Mouse (Mus musculus) CH12F3 (cell line): ENCODE results near the gene Egfl8.

Source experiments
- in situ Hi-C: fragments of 300-500 bp; cut with MboI; formaldehyde crosslinking; loops from 2 replicates; pipeline ENCODE4 v1.14.3; 2020; ENCODE audit warnings: low sequenced_read_pairs

Egfl8 gene

DNA sequence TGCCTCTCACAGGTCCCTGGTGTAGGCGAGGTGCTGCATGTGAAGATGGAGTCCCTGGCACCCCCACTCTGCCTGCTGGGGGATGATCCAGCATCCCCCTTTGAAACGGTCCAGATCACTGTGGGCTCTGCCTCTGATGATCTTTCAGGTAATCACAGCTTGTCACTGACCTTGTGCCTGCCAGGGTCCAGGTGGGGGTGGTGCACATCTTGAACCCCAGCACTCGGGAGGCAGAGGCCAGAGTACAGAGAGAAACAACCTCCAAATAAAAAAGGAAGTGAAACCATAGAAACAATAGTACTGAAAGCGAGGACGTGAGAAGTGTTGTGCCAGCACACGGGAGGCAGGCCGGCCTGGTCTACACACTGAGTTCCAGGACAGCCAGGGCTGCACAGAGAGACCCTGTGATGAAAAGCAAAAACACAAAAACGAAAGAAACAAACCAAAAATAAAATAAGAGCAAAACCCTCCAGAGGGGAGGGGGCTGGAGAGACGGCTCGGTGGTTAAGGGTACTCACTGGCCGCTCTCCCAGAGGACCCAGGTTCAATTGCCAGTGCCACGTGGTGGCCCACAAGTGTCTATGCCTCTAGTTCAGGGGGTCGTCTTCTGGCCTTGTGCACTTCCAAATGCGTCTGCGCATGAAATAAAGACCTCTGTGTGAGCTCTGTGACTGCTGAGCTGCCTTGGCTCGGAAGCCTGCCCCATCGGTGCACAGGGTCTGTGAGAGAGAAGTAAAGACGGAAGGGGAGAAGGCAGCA, 33.5 kb upstream of the Egfl8 start:
- in situ Hi-C loops = no loop called here

DNA sequence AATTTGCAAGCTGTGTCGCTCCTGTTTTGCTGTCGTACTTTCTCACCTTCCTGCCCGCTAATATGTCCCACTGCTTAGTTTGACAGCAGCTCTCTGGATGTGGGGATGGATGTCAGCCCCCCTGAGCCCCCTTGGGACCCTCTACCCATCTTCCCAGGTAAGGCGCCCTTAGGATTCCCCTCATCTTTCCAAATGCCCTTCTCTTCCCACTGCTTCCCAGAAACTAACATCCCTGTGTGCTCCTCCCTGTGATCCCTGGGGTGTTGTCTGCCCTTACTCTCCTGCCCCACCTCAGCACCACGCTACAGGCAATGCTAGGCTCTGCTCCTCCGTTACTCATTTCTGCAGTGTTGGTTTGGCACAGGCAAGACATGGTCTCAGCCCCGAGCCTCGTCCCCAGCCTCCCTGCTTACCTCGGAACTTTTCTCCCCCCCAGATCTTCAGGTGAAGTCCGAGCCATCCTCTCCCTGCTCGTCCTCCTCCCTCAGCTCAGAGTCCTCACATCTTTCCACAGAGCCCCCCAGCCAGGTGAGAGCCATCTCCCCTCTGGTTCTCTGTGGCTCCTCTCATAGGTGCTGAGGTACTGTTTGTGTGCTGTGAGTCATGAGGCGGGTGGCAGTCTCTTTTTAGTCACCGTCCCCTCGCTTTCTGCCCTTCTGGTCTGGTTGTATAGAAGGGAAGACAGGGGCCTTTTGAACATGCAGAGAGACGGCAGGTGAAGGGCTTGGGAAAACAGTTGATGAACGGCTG, 32.5 kb upstream of the Egfl8 start:
- in situ Hi-C loops = no loop called here

DNA sequence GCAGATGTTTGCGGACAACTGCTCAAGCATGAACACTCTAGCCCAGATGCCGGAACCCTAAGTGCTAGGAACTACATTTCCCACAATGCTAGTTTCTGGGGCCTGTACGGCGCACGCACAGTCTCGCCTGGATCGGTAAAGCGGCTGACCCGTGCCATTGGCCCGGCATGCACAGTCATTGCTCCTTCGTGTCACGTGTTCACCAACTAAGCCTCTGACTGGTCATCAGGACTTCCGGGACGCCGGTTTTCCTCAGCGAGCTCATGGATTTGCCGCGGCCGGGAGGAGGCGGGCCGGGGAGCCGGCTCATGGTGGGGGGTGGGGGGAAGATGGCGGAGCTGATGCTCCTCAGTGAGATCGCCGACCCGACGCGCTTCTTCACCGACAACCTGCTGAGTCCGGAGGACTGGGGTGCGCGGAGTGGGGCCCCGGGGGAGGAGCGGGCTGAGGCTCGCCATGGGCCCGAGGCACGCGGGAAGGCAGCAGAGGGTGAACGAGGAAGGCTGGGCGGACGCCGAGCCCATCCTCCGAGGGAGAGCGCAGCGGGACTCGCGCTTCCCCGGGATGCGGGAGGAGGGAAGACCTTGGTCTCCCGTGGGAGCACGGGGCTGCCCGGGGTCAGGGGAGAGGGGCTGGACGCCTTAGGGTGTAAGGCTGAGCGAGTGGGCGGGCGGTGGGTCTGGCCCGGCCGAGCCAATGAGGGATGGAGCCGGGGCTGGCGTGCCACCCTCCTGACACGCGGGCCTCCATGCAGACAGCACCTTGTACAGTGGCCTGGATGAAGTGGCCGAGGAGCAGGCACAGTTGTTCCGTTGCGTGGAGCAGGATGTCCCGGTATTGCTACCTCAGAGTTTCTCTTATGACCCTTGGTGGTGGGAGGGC, 31.4 kb upstream of the Egfl8 start, which contains the start of gene Atf6b:
Gene Atf6b (plus strand): TSS at position 241 of the 882 bp plus-strand sequence.
- in situ Hi-C loops = no loop called here

DNA sequence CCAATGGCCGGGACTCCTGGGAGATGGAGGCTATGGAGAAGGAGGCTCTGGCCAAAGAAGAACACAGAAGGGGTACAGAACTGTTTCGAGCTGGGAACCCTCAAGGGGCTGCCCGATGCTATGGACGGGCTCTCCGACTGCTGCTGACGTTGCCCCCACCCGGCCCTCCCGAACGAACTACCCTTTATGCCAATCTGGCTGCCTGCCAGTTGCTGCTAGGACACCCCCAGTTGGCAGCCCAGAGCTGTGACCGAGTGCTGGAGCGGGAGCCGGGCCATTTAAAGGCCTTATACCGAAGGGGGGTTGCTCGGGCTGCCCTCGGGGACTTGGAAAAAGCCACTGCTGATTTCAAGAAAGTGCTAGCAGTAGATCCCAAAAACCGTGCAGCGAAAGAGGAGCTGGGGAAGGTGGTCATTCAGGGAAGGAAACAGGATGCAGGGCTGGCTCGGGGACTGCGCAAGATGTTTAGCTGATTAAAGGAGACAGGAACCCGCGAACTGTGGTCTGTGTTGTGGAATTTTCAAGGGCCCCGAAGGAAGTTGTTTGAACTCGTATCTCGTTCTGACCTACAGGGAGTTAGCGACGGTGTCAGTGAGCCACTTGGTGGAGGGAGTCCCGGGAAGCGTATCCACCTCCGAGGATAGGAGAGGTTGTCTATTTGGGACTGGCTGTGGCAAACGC, 30.2 kb upstream of the Egfl8 start:
- in situ Hi-C loops = no loop called here

DNA sequence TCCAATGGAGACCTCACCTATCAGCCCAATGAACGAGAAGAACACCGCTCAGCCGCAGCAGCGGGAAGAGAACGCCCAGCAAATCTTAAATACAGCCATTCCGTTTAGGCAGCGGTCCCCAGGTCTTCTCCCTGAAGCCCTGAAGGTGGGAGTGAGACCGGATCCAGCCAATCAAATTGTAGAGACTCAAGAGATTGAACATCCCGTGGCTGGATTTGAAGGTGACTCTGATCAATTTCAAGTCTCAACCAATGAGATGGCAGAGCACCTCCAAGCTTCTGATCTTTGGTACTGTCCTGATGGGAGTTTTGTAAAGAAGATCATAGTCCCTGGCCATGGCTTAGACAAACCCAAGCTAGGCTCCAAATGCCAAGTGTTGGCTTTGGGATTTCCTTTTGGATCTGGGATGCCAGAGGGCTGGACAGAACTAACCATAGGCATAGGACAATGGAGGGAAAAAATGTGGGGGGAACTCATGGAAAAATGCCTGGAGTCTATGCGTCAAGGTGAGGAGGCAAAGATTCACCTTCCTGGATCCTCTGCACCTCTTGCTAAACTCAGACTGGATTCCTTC, 29.6 kb upstream of the Egfl8 start:
- in situ Hi-C loops = no loop called here

DNA sequence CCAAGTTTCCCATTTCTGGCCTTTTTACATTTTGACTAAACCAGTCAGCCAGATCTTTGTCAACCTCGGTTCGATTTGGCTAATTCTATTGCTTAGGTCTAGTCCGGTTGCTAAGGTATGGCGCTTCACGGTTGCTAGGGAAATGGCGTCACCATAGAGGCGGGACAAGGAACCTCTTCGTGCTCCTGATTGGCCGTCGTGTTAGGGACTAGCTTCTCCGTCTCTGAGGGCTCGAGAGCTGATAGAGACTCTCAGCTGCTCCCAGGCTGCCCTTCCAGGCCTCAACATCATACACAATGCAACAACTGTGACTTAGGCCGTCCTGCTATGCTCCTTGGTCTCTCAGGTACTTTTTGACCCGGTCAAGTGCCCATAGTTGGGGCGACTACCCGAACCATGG, 28.8 kb upstream of the Egfl8 start, which contains the start of gene Fkbpl:
Gene Fkbpl (plus strand): TSS at position 157 of the 400 bp plus-strand sequence.
- in situ Hi-C loops = no loop called here

DNA sequence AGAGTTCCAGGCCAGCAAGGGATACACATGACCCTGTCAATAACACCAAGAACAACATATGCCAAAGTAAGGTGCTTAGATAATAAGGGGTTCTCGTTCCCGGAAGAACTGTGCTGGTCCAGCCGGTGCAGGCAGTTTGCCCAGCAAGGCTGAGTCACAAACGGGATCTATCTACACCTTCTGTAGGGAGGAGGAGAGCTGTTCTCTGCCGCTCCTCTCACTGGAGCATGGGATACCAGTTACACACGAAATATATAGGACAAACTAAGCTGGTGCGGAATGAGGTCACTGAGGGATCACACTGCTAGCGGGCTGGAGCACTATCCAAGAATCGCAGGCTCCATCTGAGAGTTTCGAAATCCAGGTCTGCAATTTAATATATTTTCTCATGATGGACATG, 28.2 kb upstream of the Egfl8 start:
- in situ Hi-C loops = no loop called here

DNA sequence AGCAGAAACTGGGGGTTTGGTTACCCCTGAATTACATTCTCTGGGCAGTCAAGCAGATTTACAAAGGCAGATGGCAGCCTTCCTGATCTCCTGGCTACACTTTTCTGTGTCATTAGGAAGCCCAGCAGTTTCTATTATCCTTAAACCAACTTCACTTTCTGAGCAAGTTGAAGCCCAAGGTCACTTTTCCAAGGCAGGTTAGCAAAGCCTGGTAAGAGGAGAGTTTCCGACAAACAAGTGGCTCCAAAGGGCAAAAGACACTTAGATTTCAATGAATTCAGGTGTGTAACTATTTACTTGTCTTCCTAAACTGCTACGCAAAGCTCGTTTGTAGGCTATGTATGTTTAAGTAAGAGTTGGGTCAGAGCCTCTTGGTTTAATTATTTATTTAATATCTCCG, 27.6 kb upstream of the Egfl8 start:
- in situ Hi-C loops = no loop called here

DNA sequence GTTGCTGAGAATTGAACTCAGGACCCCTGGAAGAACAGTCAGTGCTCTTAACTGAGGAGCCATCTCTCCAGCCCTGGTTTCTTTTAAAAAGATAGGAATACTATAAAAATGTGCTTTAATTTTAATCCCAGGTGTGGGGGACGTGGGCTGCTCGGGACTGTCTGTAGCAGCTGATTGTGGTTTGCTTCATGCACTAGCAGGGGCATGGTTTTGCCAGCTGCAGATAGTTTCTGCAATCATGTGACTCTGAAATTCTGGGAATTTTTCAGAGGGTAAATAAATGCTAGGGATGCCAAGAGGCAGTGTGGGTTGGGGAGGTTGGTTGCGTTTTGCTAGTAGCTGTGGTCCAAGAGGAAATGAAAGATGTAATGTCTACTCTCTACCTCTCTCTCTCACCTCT, 26.2 kb upstream of the Egfl8 start:
- in situ Hi-C loops = no loop called here

DNA sequence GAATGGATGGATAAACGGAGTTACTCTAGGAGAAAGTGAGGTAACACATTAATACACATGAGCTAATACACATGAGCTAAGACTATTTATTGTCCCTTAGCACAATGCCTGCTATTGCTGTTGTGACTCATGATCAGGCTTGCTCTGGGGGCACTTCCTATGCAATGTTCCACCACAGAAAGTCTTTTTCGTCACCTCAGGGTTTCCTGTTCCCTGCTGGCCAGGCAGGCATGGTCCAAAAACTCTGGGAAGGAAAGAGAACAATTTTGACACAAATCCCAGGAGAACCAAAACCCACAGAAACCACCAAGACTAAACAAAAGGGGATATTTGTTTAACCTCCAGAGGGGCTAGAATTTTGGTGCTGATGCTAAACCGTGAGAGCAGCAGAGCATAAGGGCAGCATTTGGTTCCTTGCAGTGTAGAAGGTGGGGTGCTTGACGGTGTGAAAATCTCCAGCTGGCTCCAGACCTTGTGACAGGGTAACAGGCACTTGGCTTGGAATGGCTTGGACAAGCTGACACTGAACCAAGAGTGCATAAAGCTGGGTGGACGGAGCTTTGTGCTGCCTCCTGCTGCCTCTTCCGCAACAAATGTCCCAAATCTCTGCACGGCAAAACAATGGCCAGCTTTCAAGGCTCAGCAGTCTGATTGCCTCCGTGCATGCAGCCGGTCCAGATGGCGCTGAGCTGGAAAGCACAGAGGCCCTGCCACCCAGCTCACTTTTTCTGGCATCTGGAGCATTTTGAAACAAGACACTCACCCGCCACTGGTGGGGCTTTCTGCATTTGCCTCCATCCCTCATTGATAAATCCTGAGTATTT, 25.2 kb upstream of the Egfl8 start:
- in situ Hi-C loops = no loop called here

DNA sequence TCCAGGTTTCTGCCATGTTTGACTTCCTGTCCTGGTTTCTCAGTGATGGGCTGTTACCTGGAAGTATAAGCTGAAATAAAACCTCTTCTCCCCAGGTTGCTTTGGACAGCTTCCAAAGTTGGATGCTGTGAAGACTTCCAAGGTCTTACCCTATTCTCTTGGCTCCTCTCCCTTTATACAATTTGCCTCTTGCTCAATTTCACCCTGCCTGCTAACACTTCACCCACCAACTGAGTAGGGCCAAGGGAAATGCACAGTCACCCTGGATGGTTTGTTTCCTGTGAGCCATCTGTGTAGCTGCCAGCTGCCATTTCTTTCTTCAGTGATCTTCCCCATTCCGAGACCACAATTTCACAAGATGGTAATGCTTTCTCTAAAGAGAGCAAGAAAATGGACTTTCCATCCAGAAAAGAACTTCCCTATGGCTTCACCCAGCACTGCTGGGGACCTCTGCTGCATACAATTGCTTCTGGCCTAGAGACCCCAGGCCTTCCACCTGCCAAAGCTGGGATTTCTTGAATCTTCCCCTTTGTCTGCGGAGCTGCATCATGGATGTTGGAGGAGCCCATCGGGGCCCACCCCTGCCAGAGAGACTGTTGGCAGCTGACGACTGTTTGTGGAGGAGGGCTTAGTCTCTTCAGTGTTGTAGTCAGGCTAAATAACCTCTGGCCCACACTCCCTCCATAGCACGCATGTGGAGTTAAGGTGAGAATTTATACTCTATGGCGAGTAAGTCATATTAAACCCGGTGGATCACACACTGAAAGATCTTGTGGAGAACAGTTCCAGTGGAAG, 23.9 kb upstream of the Egfl8 start:
- in situ Hi-C loops = no loop called here

DNA sequence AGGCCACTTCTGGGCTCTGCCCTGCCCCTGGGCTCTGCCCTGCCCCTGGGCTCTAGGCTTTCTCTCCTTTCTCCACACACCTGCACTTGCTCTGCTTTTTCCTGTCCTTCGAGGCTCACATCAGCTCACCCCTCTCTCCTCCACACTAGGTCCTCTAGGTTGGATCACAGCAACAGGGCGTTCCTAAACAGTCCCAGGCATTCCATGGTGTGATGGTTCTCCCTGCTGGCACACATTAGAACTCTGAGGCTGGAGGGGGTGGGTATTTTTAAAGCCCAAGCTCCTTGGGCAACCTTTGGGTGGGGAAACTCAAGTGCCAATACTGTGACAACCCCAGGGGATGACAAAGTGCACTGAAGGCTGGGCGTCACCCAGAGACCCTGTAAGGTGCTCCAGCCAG, 21.7 kb upstream of the Egfl8 start:
- in situ Hi-C loops = no loop called here

DNA sequence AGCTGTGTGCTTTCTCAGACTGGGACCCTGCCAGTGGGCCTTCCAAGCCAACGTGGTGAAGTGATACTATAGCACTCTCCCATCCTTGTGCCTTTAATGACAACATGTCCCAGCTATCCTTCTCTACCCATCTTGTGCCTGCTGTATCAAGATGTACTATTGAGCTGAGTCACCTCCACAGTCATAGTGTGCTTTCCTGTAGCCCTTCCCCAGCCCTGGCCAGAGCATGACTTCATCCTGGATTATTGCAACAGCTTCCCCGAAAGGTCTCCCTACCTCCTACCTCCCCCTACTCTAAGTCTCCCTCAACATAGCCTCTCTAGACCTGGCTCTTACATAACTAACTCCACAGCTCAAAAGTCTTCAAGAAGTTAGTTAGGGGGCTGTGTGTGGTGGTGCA, 19.9 kb upstream of the Egfl8 start:
- in situ Hi-C loops = no loop called here

DNA sequence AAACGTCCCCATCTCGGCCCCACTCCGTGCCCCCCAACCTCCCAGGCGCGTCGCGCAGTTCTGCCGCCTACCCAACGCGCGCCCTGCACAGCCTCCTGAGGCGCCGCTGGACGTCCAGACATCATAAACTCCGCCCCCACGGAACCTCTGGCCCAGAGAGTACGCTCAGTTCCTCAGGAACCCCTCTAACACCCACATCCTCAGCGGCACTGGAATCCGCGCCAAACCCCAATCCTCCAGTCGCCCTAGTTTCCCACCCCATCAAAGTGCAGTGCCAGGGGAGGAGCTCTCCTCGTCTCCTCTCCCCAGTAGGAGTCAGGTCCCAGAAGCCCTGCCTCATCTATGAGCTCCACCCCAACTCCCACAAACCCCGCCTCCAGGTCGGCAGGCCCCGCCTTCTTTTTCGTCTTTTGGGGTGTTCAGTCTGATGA, 16.5 kb upstream of the Egfl8 start:
- in situ Hi-C loops = no loop called here

DNA sequence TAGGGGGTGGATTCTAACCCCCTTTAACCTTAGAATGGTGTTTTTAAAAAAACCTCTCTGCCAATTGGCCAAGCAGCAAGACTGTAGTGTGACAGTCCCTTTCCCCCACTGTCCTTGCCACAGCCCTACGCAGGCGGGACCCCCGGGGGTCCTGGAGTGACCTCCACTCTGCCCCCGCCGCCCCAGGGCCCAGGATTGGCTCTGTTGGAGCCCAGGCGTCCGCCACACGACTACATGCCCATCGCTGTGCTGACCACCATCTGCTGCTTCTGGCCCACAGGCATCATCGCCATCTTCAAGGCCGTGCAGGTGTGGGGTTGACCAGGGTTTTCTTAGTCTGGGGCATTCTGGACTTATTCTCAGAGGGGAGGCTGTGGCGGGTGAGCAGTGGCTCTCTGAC, 15.9 kb upstream of the Egfl8 start:
- in situ Hi-C loops = no loop called here

DNA sequence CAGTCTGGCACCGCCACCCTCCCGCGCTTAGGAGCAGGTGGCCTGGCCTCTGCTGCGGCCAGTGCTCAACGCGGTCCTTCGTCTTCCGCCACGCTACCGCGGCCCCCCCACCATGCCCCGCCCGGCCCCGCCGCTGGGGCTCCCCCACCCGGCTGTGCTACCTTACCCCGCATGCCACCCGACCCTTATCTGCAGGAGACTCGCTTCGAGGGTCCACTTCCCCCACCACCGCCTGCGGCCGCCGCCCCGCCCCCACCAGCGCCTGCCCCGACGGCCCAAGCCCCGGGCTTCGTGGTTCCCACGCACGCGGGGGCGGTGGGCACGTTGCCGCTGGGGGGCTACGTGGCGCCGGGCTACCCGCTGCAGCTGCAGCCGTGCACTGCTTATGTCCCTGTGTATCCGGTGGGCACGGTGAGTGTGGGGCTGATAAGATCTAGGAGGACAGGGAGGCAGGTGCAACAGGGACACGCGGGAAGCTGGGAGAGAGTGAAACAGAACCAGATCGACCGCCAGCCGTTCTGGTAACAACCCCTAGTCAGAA, 15.1 kb upstream of the Egfl8 start:
- in situ Hi-C loops = no loop called here

DNA sequence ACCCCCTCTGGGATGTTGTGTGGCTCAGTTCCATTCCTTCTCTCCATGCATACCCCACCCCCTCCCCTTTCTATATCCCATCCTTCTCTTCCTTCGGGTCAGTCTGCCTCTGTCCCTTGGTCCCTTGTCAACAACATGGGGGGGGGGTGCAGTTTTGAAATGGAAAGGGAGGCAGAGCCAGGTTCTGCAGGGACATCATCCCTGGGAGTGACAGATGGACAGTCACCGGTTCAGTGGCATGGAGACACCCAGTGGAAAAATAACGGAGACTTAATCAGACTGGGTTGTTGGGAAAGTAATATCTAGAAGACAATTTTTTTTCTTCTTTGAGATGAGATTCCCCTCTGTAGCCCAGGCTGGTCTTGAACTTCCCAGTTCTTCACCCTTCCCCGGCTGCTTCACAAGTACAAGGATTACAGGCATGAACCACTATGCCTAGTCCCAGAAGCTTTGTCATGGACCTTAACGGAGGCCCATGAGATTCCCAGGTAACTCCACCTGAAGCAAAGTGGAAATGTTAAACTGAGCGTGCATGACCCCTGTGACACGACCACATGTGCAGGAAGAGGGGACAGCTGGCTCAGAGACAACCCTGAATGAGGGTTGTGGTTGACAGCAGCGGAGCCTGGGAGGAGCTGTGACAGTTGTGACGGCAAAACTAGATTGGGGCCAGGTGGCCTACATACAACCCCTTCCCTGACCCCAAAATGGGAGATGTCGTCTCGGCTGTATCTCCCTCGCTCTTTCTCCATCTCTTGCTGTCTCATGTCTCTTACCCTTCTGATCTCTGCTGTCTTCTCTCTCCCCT, 14.2 kb upstream of the Egfl8 start:
- in situ Hi-C loops = loop anchor here (10.0 kb wide), 1 partner anchor 195 kb away; no protein-coding TSS in a partner anchor
